Mouse (Mus musculus): ENCODE results near the gene Cecr2.

DNA sequence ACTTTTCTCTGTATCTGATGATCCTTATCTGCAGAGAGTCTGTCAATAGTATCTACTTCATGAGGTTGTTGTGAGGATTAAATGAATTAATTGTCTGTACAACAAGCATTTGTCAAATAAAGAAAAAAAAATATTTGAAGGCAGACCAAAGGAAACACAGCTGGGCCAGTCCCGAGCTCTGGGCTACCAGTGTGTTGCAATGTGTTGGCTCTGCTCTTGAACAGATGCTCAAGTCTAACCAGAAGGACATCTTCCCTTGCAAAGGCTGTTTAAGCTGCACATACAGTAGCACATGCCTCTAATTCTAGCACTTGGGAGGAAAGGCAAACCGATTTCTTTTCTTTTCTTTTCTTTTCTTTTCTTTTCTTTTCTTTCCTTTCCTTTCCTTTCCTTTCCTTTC lies 37.2 kb upstream of the Cecr2 start:
- TF ChIP-seq CTCF (conservative IDR thresholded peaks at IDR 0.05; ENCODE audit: low read length) (no peak), POU5F1 (IDR thresholded peaks at IDR 0.05; ENCODE audit: borderline replicate concordance, low read length) (no peak), NANOG (IDR thresholded peaks at IDR 0.05; ENCODE audit: borderline replicate concordance, low read length) (no peak)

Data from E14TG2a.4 (cell line).